Mouse (Mus musculus) kidney, adult 2 months (tissue): ENCODE data around the gene Tmcc3. TPM values are rescaled to one million over a fixed set of nuclear protein-coding genes. Genes with fewer than 3 reads are reported as not detected.
A peak's percentile ranks its signal among the peaks of the same experiment; 100 is the strongest.

Source experiments
- DNase-seq: peaks from one replicate; pipeline ENCODE4 v3.0.0; 2021
- H3K27ac ChIP-seq: fragments of 200-500 bp; 2 replicates; pipeline ENCODE4 v1.5.1; 2012; ENCODE audit warnings: low read depth, low read length, control low read depth, inconsistent platforms; ENCODE audit not compliant: insufficient read depth
- H3K27me3 ChIP-seq: fragments of 200-500 bp; replicated peaks from 2 replicates; pipeline ENCODE4 v1.6.1; 2012; ENCODE audit warnings: mild to moderate bottlenecking, moderate library complexity, low read length, inconsistent platforms; ENCODE audit not compliant: control insufficient read depth, insufficient read depth
- H3K36me3 ChIP-seq: fragments of 200-500 bp; 2 replicates; pipeline ENCODE4 v1.6.1; 2012; ENCODE audit warnings: mild to moderate bottlenecking, moderate library complexity, low read length, inconsistent platforms; ENCODE audit not compliant: control insufficient read depth, insufficient read depth
- H3K4me1 ChIP-seq: fragments of 200-500 bp; 2 replicates; pipeline ENCODE4 v1.6.1; 2011; ENCODE audit warnings: low read length; ENCODE audit not compliant: control insufficient read depth, insufficient read depth
- H3K4me3 ChIP-seq: fragments of 200-500 bp; 2 replicates; pipeline ENCODE4 v1.5.1; 2011; ENCODE audit warnings: mild to moderate bottlenecking, low read depth, low read length, control low read depth; ENCODE audit not compliant: insufficient read depth
- CTCF ChIP-seq: fragments of 200-500 bp; conservative IDR thresholded peaks from 2 replicates; pipeline ENCODE4 v1.5.1; 2011; ENCODE audit warnings: low read depth, mild to moderate bottlenecking, control low read depth, low read length, moderate library complexity, mixed read lengths; ENCODE audit not compliant: insufficient read depth, insufficient read length
- POLR2A ChIP-seq: fragments of 200-500 bp; IDR thresholded peaks from one replicate; pipeline ENCODE4 v1.6.1; 2011; ENCODE audit warnings: low read depth, low read length, control low read depth
- WGBS: fragments of 180-500 bp; shearing (Covaris S2); methylation state at CpG from one replicate; pipeline ENCODE4 v1.1.7; 2018; 5-methylcytosine and 5-hydroxymethylcytosine counted together
- polyA plus RNA-seq: library from polyadenylated mRNA; depleted of rRNA; stranded (reverse); fragments of >200 nt; gene quantifications from 2 replicates; pipeline ENCODE4 v1.2.3, GENCODE M21; 2012

Gene Tmcc3
- polyA plus RNA-seq, 1 experiment, result 11.2 TPM

- H3K27me3 ChIP-seq, result no peaks in the 10 kb centered on the region
- 88% methylated on average over 13 of the region's 13 CpGs for WGBS
- DNase-seq, result no peak
- no peak overlapping the region for H3K4me3 ChIP-seq
- H3K36me3 ChIP-seq, result no peaks in the 10 kb centered on the region
- TF ChIP-seq CTCF (no peak), POLR2A (no peak)
- no peak overlapping the region for H3K27ac ChIP-seq
- H3K4me1 ChIP-seq, result no peaks in the 10 kb centered on the region
These were observed 165.8 kb downstream of the Tmcc3 start for GRCm38 (mm10) chr10:94477366-94478225.

GRCm38 (mm10) chr10:94479646-94480045 lies 167.9 kb downstream of the Tmcc3 start:
- 56% methylated on average over 13 of the region's 13 CpGs for WGBS
- Histone ChIP-seq H3K36me3 (no peaks in the 10 kb centered on the region), H3K4me3 (no peak overlapping the region), H3K27ac (peak overlapping the region; percentile 58), H3K4me1 (no peaks in the 10 kb centered on the region), H3K27me3 (no peaks in the 10 kb centered on the region)
- peak; percentile 81 for DNase-seq
- no peak for TF ChIP-seq CTCF
- TF ChIP-seq POLR2A, result no peak

- DNase-seq, result peak; percentile 87
- H3K27ac ChIP-seq, result peak overlapping the region; percentile 79
- WGBS, result 73% methylated on average over 13 of the region's 13 CpGs
- H3K27me3 ChIP-seq, result no peaks in the 10 kb centered on the region
- no peaks in the 10 kb centered on the region for H3K4me1 ChIP-seq
- no peaks in the 10 kb centered on the region for H3K36me3 ChIP-seq
- no peak for TF ChIP-seq CTCF
- H3K4me3 ChIP-seq, result no peak overlapping the region
These were observed 168.8 kb downstream of the Tmcc3 start for GRCm38 (mm10) chr10:94480380-94481101.

DNA sequence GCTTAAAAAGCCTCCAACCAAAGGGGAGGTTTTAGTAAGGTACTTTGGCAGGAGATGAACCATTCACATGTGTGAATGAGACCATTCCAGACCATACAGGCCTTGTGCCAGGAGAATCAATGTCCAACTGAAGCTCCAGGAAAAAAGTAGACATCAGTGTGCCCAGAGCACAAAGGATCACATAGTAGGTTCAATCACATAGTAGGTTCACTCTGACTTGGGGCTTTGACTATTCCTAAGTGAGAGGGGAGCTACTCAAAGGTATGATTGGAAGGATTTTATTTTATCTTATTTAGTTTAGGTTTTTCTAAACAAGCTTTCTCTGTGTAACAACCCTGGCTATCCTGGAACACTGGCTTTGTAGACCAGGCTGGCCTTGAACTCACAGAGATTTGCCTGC lies 169.9 kb downstream of the Tmcc3 start:
- Histone ChIP-seq H3K27me3 (no peaks in the 10 kb centered on the region), H3K27ac (no peak overlapping the region), H3K36me3 (no peaks in the 10 kb centered on the region), H3K4me3 (no peak overlapping the region), H3K4me1 (no peaks in the 10 kb centered on the region; the same call in 1 of the 2 replicates)
- no peak for DNase-seq
- TF ChIP-seq CTCF, result no peak
- no peak for TF ChIP-seq POLR2A

- no peak overlapping the region for H3K4me3 ChIP-seq
- no peak for DNase-seq
- H3K36me3 ChIP-seq, result no peaks in the 10 kb centered on the region
- peaks cover 13% of the 10 kb centered on the region; the same call in 1 of the 2 replicates for H3K4me1 ChIP-seq
- TF ChIP-seq POLR2A, result no peak
- no peak for TF ChIP-seq CTCF
- WGBS, result 79% methylated on average over 2 of the region's 2 CpGs
- no peak overlapping the region for H3K27ac ChIP-seq
- H3K27me3 ChIP-seq, result no peaks in the 10 kb centered on the region
These were observed 174.4 kb downstream of the Tmcc3 start for GRCm38 (mm10) chr10:94486179-94486578.

DNA sequence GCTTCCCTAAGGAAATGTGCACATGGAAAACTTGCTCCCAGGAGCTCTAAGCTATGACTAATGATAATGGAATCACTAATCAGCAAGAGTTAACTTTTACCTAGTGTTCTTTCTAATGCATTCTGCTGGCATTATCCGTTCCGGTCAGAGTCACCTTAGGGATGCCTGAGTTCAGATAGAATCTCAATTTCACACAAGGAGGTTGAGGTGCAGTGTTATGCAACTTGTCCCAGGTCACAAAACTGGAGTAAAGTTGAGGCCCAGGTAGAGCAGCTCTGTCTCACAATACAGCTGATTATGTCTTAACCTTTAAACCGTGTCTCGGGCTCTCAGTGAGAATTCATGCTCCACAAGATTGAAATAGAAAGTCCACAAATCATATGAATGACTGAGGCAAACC lies 177.8 kb downstream of the Tmcc3 start:
- TF ChIP-seq POLR2A (no peak), CTCF (no peak)
- DNase-seq, result peak; percentile 51
- Histone ChIP-seq H3K4me3 (no peak overlapping the region), H3K36me3 (no peaks in the 10 kb centered on the region), H3K27me3 (no peaks in the 10 kb centered on the region), H3K4me1 (peaks cover 13% of the 10 kb centered on the region; the same call in 1 of the 2 replicates), H3K27ac (peak overlapping the region; percentile 68; the same call in 1 of the 2 replicates)
- WGBS, result 47% methylated on average over 4 of the region's 4 CpGs

DNA sequence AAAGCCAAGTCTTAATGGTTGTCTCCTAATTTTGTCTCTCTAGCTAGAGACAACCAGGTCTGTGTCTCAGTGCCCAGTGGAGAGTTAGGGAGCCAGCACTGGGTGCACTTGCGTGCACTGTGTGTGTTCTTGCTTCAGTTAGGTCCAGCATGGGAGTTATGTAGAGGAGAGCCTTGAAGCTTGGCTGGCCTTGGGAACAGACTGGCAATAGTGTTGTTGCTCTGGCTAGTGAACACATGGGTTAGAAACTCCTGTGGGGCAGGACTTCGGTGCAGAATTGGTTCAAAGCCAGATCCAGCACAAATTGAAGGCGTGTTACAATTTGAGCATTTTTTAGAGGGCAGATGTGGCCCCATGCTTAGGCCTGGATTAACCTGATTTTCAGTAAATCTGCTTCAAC lies 179.3 kb downstream of the Tmcc3 start:
- DNase-seq, result no peak
- no peak for TF ChIP-seq POLR2A
- no peak for TF ChIP-seq CTCF
- Histone ChIP-seq H3K4me1 (peaks cover 13% of the 10 kb centered on the region; the same call in 1 of the 2 replicates), H3K4me3 (no peak overlapping the region), H3K27me3 (no peaks in the 10 kb centered on the region), H3K36me3 (no peaks in the 10 kb centered on the region), H3K27ac (no peak overlapping the region)
- WGBS, result 84% methylated on average over 3 of the region's 3 CpGs
